Comparison of ENCODE assay signal across 22 mouse cellular contexts in genomic region chr12:49380442-49380841, GRCm38 (mm10). TPM values are rescaled to one million over a fixed set of nuclear protein-coding genes. Genes with fewer than 3 reads are reported as not detected.
DNase-seq lines count a peak whose midpoint lies in the region; ATAC-seq and TF ChIP-seq lines count a peak whose summit lies in the region.
"Had no signal": no experiment of that assay in that cellular context is flagged by ENCODE, and none has a peak within 500 bp of the region (broad histone marks: within the 10 kb centered on the region; RNA-seq: fewer than 3 reads in every experiment).

No protein-coding gene starts in this region.

- peak overlapping the region; percentile 98 for H3K27ac ChIP-seq in left cerebral cortex, adult 2 months
- no peak overlapping the region for H3K27ac ChIP-seq in embryonic facial prominence, embryonic 11.5 days (replicated peaks; ENCODE audit: low read depth, low read length)
- H3K27ac ChIP-seq: embryonic facial prominence, embryonic 12.5 days; gastrocnemius, adult 2 months; heart, embryonic 10.5 days; kidney, postnatal 0 days; liver, embryonic 13.5 days had no signal

- no peak for TF ChIP-seq CTCF in left cerebral cortex, adult 2 months (IDR thresholded peaks at IDR 0.05)

- peaks cover 80% of the 10 kb centered on the region for H3K27me3 ChIP-seq in embryonic facial prominence, embryonic 11.5 days (ENCODE audit: control insufficient read depth, insufficient read depth, low read length)

- H3K4me1 ChIP-seq in embryonic facial prominence, embryonic 11.5 days (ENCODE audit: control insufficient read depth, insufficient read depth, low read length) = no peaks in the 10 kb centered on the region

- H3K9me3 ChIP-seq in embryonic facial prominence, embryonic 11.5 days (replicated peaks; ENCODE audit: control insufficient read depth, low read length) = no peaks in the 10 kb centered on the region
- H3K9me3 ChIP-seq: embryonic facial prominence, embryonic 12.5 days; heart, embryonic 10.5 days; liver, embryonic 13.5 days had no signal

- WGBS in embryonic facial prominence, embryonic 11.5 days = under 1% methylated on average over 4 of the region's 4 CpGs

- H3K4me3 ChIP-seq in left cerebral cortex, adult 2 months = peak overlapping the region; percentile 72
- H3K4me3 ChIP-seq in embryonic facial prominence, embryonic 11.5 days (ENCODE audit: low read depth, low read length) = no peak overlapping the region
- H3K4me3 ChIP-seq: embryonic facial prominence, embryonic 12.5 days; gastrocnemius, adult 2 months; heart, embryonic 10.5 days; liver, embryonic 13.5 days had no signal

- ATAC-seq in embryonic facial prominence, embryonic 11.5 days (replicated peaks; ENCODE audit: insufficient number of reproducible peaks, low FRiP score, low TSS enrichment, low read depth) = no peak
- ATAC-seq: CD4-positive, CD25-positive, alpha-beta regulatory T cell, adult 4 months had no signal

- H3K4me2 ChIP-seq in embryonic facial prominence, embryonic 11.5 days (ENCODE audit: low read depth, low read length) = no peak overlapping the region
- H3K4me2 ChIP-seq: embryonic facial prominence, embryonic 12.5 days; liver, embryonic 13.5 days had no signal

- no peak for DNase-seq in left cerebral cortex, adult 2 months (ENCODE audit: extremely low spot score in 1 of 2, low spot score in 2 of 2)
- no peak for DNase-seq in left cerebral cortex, postnatal 36 days (ENCODE audit: low spot score in 2 of 2)
- peak; percentile 39 for DNase-seq in brain, embryonic 18.5 days (ENCODE audit: low read depth, low spot score)
- peak; percentile 7 for DNase-seq in embryonic facial prominence, embryonic 11.5 days (ENCODE audit: low spot score)
- peak; percentile 5 for DNase-seq in layer of hippocampus, adult 9-11 months
- no peak for DNase-seq in heart, postnatal 25 days (ENCODE audit: low spot score)
- DNase-seq in kidney, adult 8-10 months = no peak
- DNase-seq: adrenal gland, postnatal 10 days; cerebellum, adult 9-11 months; gastrocnemius, adult 2 months; heart, postnatal 14 days; liver, embryonic 13.5 days; thymus, adult 2 months had no signal

- intact Hi-C loops in left cerebral cortex, adult 2 months (cut with DNase I) = no loop called here
- intact Hi-C loops in left cerebral cortex, postnatal 36 days (cut with DNase I) = loop anchor here (5.0 kb wide), 1 partner anchor 567 kb away; no protein-coding TSS in a partner anchor
- intact Hi-C loops in heart, postnatal 25 days (cut with DNase I) = loop anchor here (10.0 kb wide), 1 partner anchor 1544 kb away; no protein-coding TSS in a partner anchor

- no peaks in the 10 kb centered on the region for H3K36me3 ChIP-seq in embryonic facial prominence, embryonic 11.5 days (replicated peaks; ENCODE audit: control insufficient read depth, insufficient read depth, low read depth, low read length)
- H3K36me3 ChIP-seq: embryonic facial prominence, embryonic 12.5 days; heart, embryonic 10.5 days; liver, embryonic 13.5 days had no signal

- no peak overlapping the region for H3K9ac ChIP-seq in embryonic facial prominence, embryonic 11.5 days (replicated peaks; ENCODE audit: low read length)
- H3K9ac ChIP-seq: embryonic facial prominence, embryonic 12.5 days; liver, embryonic 13.5 days had no signal

RNA-seq across cellular contexts. Expression of gene Foxg1, which starts 2.0 kb away (rescaled TPM):
- 100 to 1,000 TPM; 111 to 112 TPM for total RNA-seq in left cerebral cortex, adult 2 months (2021)
- total RNA-seq in left cerebral cortex, postnatal 36 days (2021) = 100 to 1,000 TPM; 110 to 120 TPM
- 3.7 and 5.0 TPM in 2 replicates for polyA plus RNA-seq in embryonic facial prominence, embryonic 11.5 days (2014; fragmentation: Nextera tagmentation; extraction: Ambion mirVana)
- not detected for total RNA-seq in heart, postnatal 25 days (2021)
- total RNA-seq: gastrocnemius, adult 2 months; heart, postnatal 14 days; megakaryocyte progenitor cell, adult 5-6 weeks; MEL had no signal
- polyA plus RNA-seq: CD4-positive, CD25-positive, alpha-beta regulatory T cell, adult 4 months; kidney, postnatal 0 days; limb, embryonic 11.5 days; neural tube, embryonic 14.5 days had no signal

RNA-seq across cellular contexts. Expression of gene Gm43517, which starts 4.5 kb away (rescaled TPM):
- 1 to 10 TPM; 6.9 to 8.6 TPM for total RNA-seq in left cerebral cortex, adult 2 months (2021)
- total RNA-seq in left cerebral cortex, postnatal 36 days (2021) = 10 to 100 TPM in 1 of 2 experiments, 1 to 10 TPM in 1; 4.7 to 11.3 TPM
- 0.10 TPM in 1 of 2 replicates, not detected in the other for polyA plus RNA-seq in embryonic facial prominence, embryonic 11.5 days (2014; fragmentation: Nextera tagmentation; extraction: Ambion mirVana)
- total RNA-seq in heart, postnatal 25 days (2021) = not detected
- total RNA-seq: gastrocnemius, adult 2 months; heart, postnatal 14 days; megakaryocyte progenitor cell, adult 5-6 weeks; MEL had no signal
- polyA plus RNA-seq: CD4-positive, CD25-positive, alpha-beta regulatory T cell, adult 4 months; heart, embryonic 10.5 days; kidney, postnatal 0 days; limb, embryonic 11.5 days; liver, embryonic 13.5 days; lung, embryonic 16.5 days; neural tube, embryonic 14.5 days had no signal

Comparison
In these comparisons a context has a peak if more than half of its experiments do, and no peak if none do; other contexts are left out.
1. DNase-seq: peak in brain, embryonic 18.5 days (single experiment), embryonic facial prominence, embryonic 11.5 days (single experiment) and layer of hippocampus, adult 9-11 months (single experiment); none in left cerebral cortex, adult 2 months (0 of 2), left cerebral cortex, postnatal 36 days (0 of 2), heart, postnatal 25 days (single experiment) and kidney, adult 8-10 months (0 of 2).
2. RNA of gene Foxg1, which starts 2.0 kb away (total RNA-seq): 110 to 120 TPM in left cerebral cortex, postnatal 36 days and 111 to 112 TPM in left cerebral cortex, adult 2 months; not detected in heart, postnatal 25 days; every median in the first group is over 100 times any median in the second.
3. RNA of gene Gm43517, which starts 4.5 kb away (total RNA-seq): 4.7 to 11.3 TPM in left cerebral cortex, postnatal 36 days and 6.9 to 8.6 TPM in left cerebral cortex, adult 2 months; not detected in heart, postnatal 25 days; every median in the first group is over 4 times any median in the second.